Mouse (Mus musculus): ENCODE data around the gene G430095P16Rik. TPM values are rescaled to one million over a fixed set of nuclear protein-coding genes. Genes with fewer than 3 reads are reported as not detected.
A peak's percentile ranks its signal among the peaks of the same experiment; 100 is the strongest.

Gene G430095P16Rik
- total RNA-seq, 2 experiments from 2014 or later: 4.8 to 17.9 TPM

GRCm38 (mm10) chr8:84739401-84739742 is 16.6 kb downstream of the G430095P16Rik start:
- no peak for ATAC-seq (replicated peaks; ENCODE audit: poor library complexity, severe bottlenecking)

GRCm38 (mm10) chr8:84740895-84741843 is 18.4 kb downstream of the G430095P16Rik start:
- ATAC-seq (replicated peaks; ENCODE audit: poor library complexity, severe bottlenecking): no peak

- no peak for ATAC-seq (replicated peaks; ENCODE audit: poor library complexity, severe bottlenecking)
Observed at GRCm38 (mm10) chr8:84742171-84743053, 19.6 kb downstream of the G430095P16Rik start.

- no peak for ATAC-seq (replicated peaks; ENCODE audit: poor library complexity, severe bottlenecking)
Observed at GRCm38 (mm10) chr8:84743054-84743415, 20.2 kb downstream of the G430095P16Rik start.

- 0 out of 2 replicates have a peak, but pooled peaks have one; percentile 10 for ATAC-seq (replicated peaks; ENCODE audit: poor library complexity, severe bottlenecking)
Observed at GRCm38 (mm10) chr8:84743517-84744420, 21.0 kb downstream of the G430095P16Rik start.

GRCm38 (mm10) chr8:84745032-84745925 is 22.5 kb downstream of the G430095P16Rik start:
- peak; percentile 54 for ATAC-seq (replicated peaks; ENCODE audit: poor library complexity, severe bottlenecking)

GRCm38 (mm10) chr8:84749519-84749918 is 26.7 kb downstream of the G430095P16Rik start:
- no peak for ATAC-seq (replicated peaks; ENCODE audit: poor library complexity, severe bottlenecking)

GRCm38 (mm10) chr8:84752734-84753582 is 30.2 kb downstream of the G430095P16Rik start:
- no peak for ATAC-seq (replicated peaks; ENCODE audit: poor library complexity, severe bottlenecking)

GRCm38 (mm10) chr8:84757501-84757900 is 34.7 kb downstream of the G430095P16Rik start:
- no peak for ATAC-seq (replicated peaks; ENCODE audit: poor library complexity, severe bottlenecking)

GRCm38 (mm10) chr8:84758308-84758707 is 35.5 kb downstream of the G430095P16Rik start:
- ATAC-seq (replicated peaks; ENCODE audit: poor library complexity, severe bottlenecking): no peak

- peak; percentile 35; the same call in 1 of the 2 replicates for ATAC-seq (replicated peaks; ENCODE audit: poor library complexity, severe bottlenecking)
Observed at GRCm38 (mm10) chr8:84759126-84759525, 36.3 kb downstream of the G430095P16Rik start.

GRCm38 (mm10) chr8:84759718-84760117 is 36.9 kb downstream of the G430095P16Rik start:
- ATAC-seq (replicated peaks; ENCODE audit: poor library complexity, severe bottlenecking): no peak

- no peak for ATAC-seq (replicated peaks; ENCODE audit: poor library complexity, severe bottlenecking)
Observed at GRCm38 (mm10) chr8:84760405-84760805, 37.6 kb downstream of the G430095P16Rik start.

- no peak for ATAC-seq (replicated peaks; ENCODE audit: poor library complexity, severe bottlenecking)
Observed at GRCm38 (mm10) chr8:84760901-84761300, 38.1 kb downstream of the G430095P16Rik start.

GRCm38 (mm10) chr8:84764100-84764499 is 41.3 kb downstream of the G430095P16Rik start:
- ATAC-seq (replicated peaks; ENCODE audit: poor library complexity, severe bottlenecking): no peak

GRCm38 (mm10) chr8:84764870-84765495 is 42.2 kb downstream of the G430095P16Rik start:
- no peak for ATAC-seq (replicated peaks; ENCODE audit: poor library complexity, severe bottlenecking)

GRCm38 (mm10) chr8:84765629-84766028 is 42.8 kb downstream of the G430095P16Rik start:
- no peak for ATAC-seq (replicated peaks; ENCODE audit: poor library complexity, severe bottlenecking)

- no peak for ATAC-seq (replicated peaks; ENCODE audit: poor library complexity, severe bottlenecking)
Observed at GRCm38 (mm10) chr8:84766422-84766821, 43.6 kb downstream of the G430095P16Rik start.
